Mouse (Mus musculus): Measurements from ENCODE around the gene Tbx21.

The Tbx21 gene

GRCm38 (mm10) chr11:97083401-97084140 lies 31.6 kb downstream of the Tbx21 start:
- DNase-seq (ENCODE audit: low read depth), result no peak

GRCm38 (mm10) chr11:97082977-97083376 lies 32.2 kb downstream of the Tbx21 start:
- DNase-seq (ENCODE audit: low read depth), result peak; percentile 64

- no peak for DNase-seq (ENCODE audit: low read depth)
Observed at GRCm38 (mm10) chr11:97080291-97080690, 34.8 kb downstream of the Tbx21 start.

GRCm38 (mm10) chr11:97078751-97079150 lies 36.4 kb downstream of the Tbx21 start:
- no peak for DNase-seq (ENCODE audit: low read depth)

GRCm38 (mm10) chr11:97074235-97074634 lies 40.9 kb downstream of the Tbx21 start:
- DNase-seq (ENCODE audit: low read depth), result no peak

GRCm38 (mm10) chr11:97072533-97072932 lies 42.6 kb downstream of the Tbx21 start:
- peak; percentile 68 for DNase-seq (ENCODE audit: low read depth)

- DNase-seq (ENCODE audit: low read depth), result no peak
Observed at GRCm38 (mm10) chr11:97071129-97071528, 44.0 kb downstream of the Tbx21 start.

GRCm38 (mm10) chr11:97069770-97070169 lies 45.4 kb downstream of the Tbx21 start:
- no peak for DNase-seq (ENCODE audit: low read depth)

GRCm38 (mm10) chr11:97069333-97069732 lies 45.8 kb downstream of the Tbx21 start:
- no peak for DNase-seq (ENCODE audit: low read depth)

- DNase-seq (ENCODE audit: low read depth), result no peak
Observed at GRCm38 (mm10) chr11:97066656-97067360, 48.3 kb downstream of the Tbx21 start.

- DNase-seq (ENCODE audit: low read depth), result no peak
Observed at GRCm38 (mm10) chr11:97065538-97066295, 49.4 kb downstream of the Tbx21 start.

GRCm38 (mm10) chr11:97063921-97064295 lies 51.2 kb downstream of the Tbx21 start:
- DNase-seq (ENCODE audit: low read depth), result no peak

- DNase-seq (ENCODE audit: low read depth), result no peak
Observed at GRCm38 (mm10) chr11:97063274-97063920, 51.7 kb downstream of the Tbx21 start.

GRCm38 (mm10) chr11:97052219-97052646 lies 62.9 kb downstream of the Tbx21 start:
- no peak for DNase-seq (ENCODE audit: low read depth)

GRCm38 (mm10) chr11:97050944-97051586 lies 64.1 kb downstream of the Tbx21 start:
- DNase-seq (ENCODE audit: low read depth), result no peak

- DNase-seq (ENCODE audit: low read depth), result peak; percentile 60
Observed at GRCm38 (mm10) chr11:97050216-97050943, 64.8 kb downstream of the Tbx21 start, which contains the start of gene Osbpl7. Gene Osbpl7 (plus strand): TSS chr11:97050628.

GRCm38 (mm10) chr11:97049492-97050085 lies 65.5 kb downstream of the Tbx21 start:
- no peak for DNase-seq (ENCODE audit: low read depth)

- no peak for DNase-seq (ENCODE audit: low read depth)
Observed at GRCm38 (mm10) chr11:97048090-97048650, 67.0 kb downstream of the Tbx21 start.
